Mouse (Mus musculus): ENCODE data around the gene Swap70.

Swap70 gene

GRCm38 (mm10) chr7:110239590-110239989 lies 18.1 kb downstream of the Swap70 start:
- no peak for DNase-seq

GRCm38 (mm10) chr7:110241472-110242289 lies 20.2 kb downstream of the Swap70 start:
- no peak for DNase-seq

- DNase-seq = no peak
Observed at GRCm38 (mm10) chr7:110242290-110242581, 20.7 kb downstream of the Swap70 start.

- no peak for DNase-seq
Observed at GRCm38 (mm10) chr7:110245128-110245527, 23.6 kb downstream of the Swap70 start.

- no peak for DNase-seq
Observed at GRCm38 (mm10) chr7:110246526-110246925, 25.0 kb downstream of the Swap70 start.

- no peak for DNase-seq
Observed at GRCm38 (mm10) chr7:110247801-110248200, 26.3 kb downstream of the Swap70 start.

GRCm38 (mm10) chr7:110248677-110249076 lies 27.2 kb downstream of the Swap70 start:
- DNase-seq = no peak

- DNase-seq = no peak
Observed at GRCm38 (mm10) chr7:110253861-110254260, 32.4 kb downstream of the Swap70 start.

GRCm38 (mm10) chr7:110254395-110254794 lies 32.9 kb downstream of the Swap70 start:
- no peak for DNase-seq

- DNase-seq = no peak
Observed at GRCm38 (mm10) chr7:110257059-110257458, 35.5 kb downstream of the Swap70 start.

- DNase-seq = no peak
Observed at GRCm38 (mm10) chr7:110258196-110258950, 36.9 kb downstream of the Swap70 start.

- DNase-seq = no peak
Observed at GRCm38 (mm10) chr7:110259966-110260711, 38.6 kb downstream of the Swap70 start.

GRCm38 (mm10) chr7:110261807-110262206 lies 40.3 kb downstream of the Swap70 start:
- no peak for DNase-seq

GRCm38 (mm10) chr7:110262661-110263060 lies 41.1 kb downstream of the Swap70 start:
- DNase-seq = no peak

GRCm38 (mm10) chr7:110263474-110263873 lies 42.0 kb downstream of the Swap70 start:
- no peak for DNase-seq

GRCm38 (mm10) chr7:110265796-110266195 lies 44.3 kb downstream of the Swap70 start:
- DNase-seq = peak; percentile 59

GRCm38 (mm10) chr7:110267014-110267413 lies 45.5 kb downstream of the Swap70 start:
- no peak for DNase-seq

GRCm38 (mm10) chr7:110267994-110268393 lies 46.5 kb downstream of the Swap70 start:
- DNase-seq = no peak

GRCm38 (mm10) chr7:110268511-110268910 lies 47.0 kb downstream of the Swap70 start:
- no peak for DNase-seq

- DNase-seq = no peak
Observed at GRCm38 (mm10) chr7:110269777-110270176, 48.3 kb downstream of the Swap70 start.

GRCm38 (mm10) chr7:110270455-110270854 lies 48.9 kb downstream of the Swap70 start:
- DNase-seq = no peak

GRCm38 (mm10) chr7:110271814-110272213 lies 50.3 kb downstream of the Swap70 start:
- no peak for DNase-seq

- DNase-seq = no peak
Observed at GRCm38 (mm10) chr7:110272434-110272833, 50.9 kb downstream of the Swap70 start.

Data from cerebellum, adult 11 months (tissue).